Mouse (Mus musculus) ovary, adult 18-20 months (tissue): ENCODE measurements at regions not wholly inside any gene's neighbourhood (a gene's known extent, or its start where the extent isn't known, plus 50 kb on each side); places are given as distances from the start of the nearest gene placed in this dataset.

Experiments
- DNase-seq: peaks from one replicate; pipeline ENCODE4 v3.0.0; 2022; ENCODE audit warnings: low spot score, mixed read lengths

GRCm38 (mm10) chr8:35935034-35935433 is 169.4 kb downstream of the Gm19410 start:
- DNase-seq, result no peak

DNA sequence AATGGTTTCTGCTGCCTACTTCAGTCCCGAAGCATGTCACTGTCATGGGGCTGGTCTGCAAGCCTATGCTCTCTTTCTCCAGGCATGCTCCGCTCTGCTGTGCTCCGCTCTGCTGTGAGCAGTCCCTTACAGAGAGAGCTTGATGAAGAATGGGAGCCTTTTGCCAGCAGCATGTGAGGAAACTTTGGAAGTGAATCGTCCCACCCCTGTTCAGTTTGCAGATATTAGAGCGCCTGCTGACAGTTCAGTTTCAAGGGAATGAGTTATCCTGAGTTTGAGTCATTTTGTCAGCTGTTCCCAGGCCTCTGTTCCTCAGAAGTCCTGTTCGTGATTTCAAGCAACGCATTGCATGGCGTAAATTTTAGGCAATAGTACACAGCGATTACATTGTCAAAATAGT is 173.6 kb downstream of the Gm19410 start:
- no peak for DNase-seq

- no peak for DNase-seq
Measured at GRCm38 (mm10) chr8:35942515-35942914, 176.9 kb downstream of the Gm19410 start.

DNA sequence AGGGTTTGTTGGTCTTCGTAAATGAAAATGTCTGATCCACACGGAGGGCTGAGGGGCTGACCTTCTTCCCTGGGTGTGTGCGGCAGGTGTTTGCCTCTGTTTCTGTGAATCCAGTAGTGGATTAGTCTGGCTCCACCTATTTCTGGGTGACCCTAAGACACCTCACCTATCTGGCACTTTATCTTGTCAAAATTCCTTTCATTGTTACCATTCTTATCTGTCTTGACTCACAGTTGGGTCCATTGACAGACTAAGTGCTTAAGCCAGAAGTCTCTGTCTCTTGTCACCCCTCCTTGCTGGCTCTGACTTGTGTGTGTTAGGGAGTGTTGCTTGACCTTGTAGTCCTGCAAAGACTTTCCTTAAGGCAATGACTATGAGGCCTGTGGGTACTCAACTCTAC is 178.1 kb downstream of the Gm19410 start:
- no peak for DNase-seq

DNA sequence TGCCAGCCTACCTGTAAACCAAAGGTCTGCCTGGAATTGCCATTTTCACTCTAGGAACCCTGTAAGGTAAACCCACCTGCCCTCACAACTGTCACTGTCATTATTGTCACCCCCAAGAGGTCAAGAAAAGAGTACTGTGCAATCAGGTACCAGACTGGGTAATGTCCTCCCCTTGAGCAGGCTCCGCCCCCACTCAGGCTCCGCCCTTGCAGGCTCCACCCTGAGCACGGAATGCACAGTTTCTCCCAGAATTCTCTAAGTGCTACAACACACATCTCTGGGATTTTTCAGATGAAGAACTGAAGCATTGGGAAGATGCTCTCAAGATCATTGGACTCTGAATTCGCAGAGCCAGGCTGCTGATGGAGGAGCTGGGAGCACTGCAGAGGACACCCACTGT is 178.9 kb downstream of the Gm19410 start:
- no peak for DNase-seq

GRCm38 (mm10) chr8:35946539-35946940 is 180.9 kb downstream of the Gm19410 start:
- no peak for DNase-seq

GRCm38 (mm10) chr8:35948146-35948545 is 182.6 kb downstream of the Gm19410 start:
- no peak for DNase-seq

- no peak for DNase-seq
Measured at GRCm38 (mm10) chr8:35948751-35949183, 183.2 kb downstream of the Gm19410 start.

DNA sequence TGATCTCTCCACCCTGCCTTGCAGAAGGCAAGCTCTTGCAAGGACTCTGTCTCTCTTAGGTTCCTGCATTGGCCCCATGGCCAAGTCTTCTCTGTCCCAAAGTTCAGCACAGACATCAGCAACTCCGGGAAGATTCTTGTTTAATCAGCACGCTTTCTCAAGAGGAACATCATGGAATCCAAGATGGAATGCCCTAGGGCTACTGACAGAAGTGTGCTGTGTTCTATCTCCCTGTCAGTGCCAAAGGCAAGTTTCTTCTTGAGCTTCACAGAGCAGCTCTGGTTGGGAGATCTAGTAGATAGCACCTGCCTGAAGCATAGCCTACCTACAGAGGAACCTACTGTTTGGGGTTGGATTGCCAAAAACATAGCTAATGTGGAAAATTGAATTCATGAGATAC is 189.9 kb downstream of the Gm19410 start:
- no peak for DNase-seq

DNA sequence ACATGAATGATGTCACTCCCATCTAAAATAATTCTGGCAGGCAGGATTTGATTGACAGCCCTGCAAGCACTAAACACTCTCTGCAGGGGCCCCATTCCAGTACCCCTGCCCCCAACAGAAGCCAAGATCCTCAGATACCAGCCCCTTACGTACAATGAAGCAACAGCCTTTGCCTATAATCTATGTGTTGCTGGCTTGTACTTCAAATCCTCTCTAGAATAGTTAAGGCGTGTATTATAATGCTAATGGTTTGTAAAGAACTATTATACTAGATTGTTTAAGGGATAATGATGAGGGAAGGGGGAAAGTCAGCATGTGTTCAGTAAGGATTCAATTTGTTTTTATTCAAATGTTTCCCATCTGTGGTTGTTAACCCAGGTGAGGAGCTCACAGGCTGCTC is 190.7 kb downstream of the Gm19410 start:
- no peak for DNase-seq

GRCm38 (mm10) chr8:35959201-35959600 is 193.6 kb downstream of the Gm19410 start:
- no peak for DNase-seq

DNA sequence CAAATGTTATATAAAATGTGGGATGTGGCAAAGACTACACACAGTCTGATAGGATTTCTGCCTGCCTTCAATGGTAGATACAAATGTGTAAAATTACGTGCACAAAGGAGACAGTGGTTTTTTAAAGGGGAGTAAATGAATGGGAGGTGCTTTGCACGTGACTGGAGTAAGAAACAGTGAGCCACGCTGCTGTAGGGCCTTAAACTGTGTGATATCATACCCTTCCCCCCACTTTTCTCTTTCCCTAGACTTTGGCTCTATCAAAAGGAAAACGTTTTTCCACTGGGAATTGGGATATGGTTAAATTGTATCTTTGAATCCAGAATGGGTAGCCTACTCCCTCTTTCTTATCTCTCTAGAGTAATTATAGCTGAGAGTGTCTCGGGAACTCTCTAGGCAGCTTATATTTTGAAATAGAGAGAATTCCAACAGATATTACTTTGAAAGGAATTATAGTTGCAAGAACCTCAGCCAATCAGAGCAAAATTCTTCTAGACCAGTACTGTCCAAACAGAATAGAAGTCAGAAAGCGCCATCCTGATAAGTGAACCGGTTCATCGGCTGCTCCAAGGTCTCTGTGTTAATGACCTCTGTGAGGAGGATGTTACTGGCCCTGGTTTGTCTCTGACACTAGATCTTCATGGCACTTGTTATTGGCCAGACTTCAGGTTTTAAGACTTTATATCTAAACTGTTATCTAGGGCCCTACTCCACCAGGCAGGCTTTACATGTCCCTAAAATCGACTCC is 195.5 kb downstream of the Gm19410 start:
- no peak for DNase-seq

GRCm38 (mm10) chr8:35961615-35962220 is 196.1 kb downstream of the Gm19410 start:
- DNase-seq, result no peak

DNA sequence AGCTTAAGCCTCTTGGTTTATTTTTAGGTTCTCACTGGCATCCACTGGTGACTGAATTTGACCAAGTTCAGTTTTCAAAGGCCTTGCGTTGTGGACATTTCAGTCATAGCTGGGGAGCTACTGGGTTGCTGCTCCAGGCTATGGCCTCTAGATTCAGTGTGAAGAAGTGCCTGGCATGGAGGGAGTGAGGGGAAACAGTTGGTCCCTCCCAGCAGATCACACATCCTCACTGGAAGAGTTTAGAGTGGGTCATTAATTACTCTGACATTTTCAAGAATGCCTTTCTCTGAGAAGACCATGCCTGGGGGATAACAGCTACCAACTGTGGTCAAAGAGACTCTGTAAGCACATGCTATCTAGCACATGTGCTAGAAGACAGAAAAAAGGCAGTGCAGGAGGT is 199.3 kb downstream of the Gm19410 start:
- DNase-seq, result no peak

- no peak for DNase-seq
Measured at GRCm38 (mm10) chr8:35968341-35968740, 202.8 kb downstream of the Gm19410 start.

DNA sequence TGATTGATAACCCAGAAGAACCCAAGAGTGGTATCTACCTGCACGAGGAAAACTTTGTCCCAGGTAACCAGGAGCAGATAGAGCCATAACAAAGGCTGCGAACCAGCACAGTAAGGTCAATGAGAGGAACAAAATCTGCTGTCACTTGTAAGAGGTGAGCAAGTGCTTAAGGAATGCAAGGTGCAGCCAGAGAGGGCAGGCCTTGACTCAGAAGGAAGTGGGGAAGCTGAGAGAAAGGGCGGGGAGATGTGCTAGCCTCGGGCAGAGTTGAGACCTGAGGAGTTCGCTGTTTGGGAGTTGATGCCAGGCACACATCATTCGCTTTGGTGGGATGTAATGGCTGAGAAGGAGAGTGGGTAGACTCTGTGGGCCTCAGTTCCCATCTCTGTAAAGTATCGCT is 205.5 kb downstream of the Gm19410 start:
- DNase-seq, result no peak

DNA sequence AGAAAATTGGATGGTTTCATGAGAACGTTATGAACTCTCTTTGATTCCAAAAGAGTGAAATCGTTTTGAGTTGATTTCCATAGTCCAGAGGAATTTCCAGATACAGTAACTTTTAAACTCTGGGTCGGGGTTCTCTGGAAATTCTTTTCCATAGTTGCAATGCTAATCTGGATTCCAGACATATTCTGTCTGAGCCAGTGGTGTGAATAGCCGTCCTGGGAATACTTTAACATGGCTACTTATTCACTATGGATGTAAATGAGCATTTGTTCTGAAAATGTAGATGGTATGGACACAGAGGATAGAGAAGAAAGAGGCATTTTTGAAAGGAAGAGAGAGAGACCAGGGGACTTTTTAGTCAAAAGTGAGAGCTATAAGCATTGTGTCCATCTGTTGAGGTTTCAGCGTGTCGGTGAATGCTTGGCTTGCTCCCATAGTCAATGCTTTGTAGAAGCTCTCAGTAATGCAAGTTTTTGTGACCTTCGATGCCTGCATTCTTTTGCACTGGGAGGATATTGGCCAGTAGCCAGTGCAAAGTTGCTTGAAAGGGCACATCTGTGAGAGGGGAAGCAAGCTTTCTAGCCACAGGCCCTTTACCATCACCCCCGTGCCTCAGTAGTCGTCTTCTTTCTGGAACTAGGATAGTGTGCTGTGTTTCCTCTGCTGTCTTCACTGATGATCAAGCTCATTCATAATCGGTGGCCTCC is 208.9 kb downstream of the Gm19410 start:
- DNase-seq, result peak; percentile 27

GRCm38 (mm10) chr8:35979638-35980255 is 214.2 kb downstream of the Gm19410 start:
- DNase-seq, result no peak

- no peak for DNase-seq
Measured at GRCm38 (mm10) chr8:35983083-35983482, 217.5 kb downstream of the Gm19410 start.

DNA sequence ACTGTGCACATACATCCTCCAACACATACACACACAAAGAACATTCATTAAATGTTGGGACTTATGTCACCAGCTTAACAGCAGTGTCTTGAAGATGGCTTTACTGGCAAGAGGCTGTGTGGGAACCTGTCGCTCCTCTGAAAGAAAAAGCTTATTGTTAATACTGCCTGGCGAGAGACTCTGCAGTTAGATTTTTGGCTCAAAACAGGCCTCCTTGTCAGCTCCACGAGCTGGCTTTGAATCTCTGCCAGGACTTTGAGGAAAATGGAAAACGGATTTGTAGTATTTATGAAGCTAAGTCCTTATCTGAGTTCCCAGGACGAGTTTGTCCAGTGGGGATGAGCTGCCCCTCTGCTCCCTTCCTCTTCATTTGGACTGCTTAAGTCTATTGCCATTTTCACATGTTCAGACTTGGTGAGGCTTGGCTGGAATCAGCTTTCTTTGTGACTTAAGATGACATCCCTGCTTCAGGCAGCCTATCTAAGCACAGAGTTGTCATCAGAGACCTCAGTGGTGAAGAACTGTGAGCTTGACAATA is 219.6 kb downstream of the Gm19410 start:
- peak; percentile 16 for DNase-seq

GRCm38 (mm10) chr8:35987327-35987726 is 221.7 kb downstream of the Gm19410 start:
- DNase-seq, result no peak

DNA sequence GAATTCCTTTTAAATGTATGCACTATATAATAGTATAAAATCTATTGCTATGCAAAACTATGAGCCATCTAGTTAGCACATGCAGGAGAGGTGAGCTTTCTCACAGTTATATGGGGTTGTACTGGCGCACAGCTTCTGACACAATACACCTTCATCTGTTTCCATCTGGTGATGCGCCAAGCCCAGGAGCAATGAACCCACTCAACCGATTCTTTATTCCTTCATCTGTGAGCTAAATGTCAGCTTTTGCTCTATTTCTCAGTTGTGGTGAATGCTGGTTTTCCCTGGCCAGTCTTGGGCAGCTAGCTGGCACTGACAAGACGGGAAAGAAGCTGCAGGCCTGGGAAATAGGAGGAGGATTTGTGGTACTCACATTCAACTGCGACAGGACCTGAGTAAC is 225.4 kb downstream of the Gm19410 start:
- DNase-seq, result no peak
